Mouse (Mus musculus) hematopoietic multipotent progenitor cell, adult 10-12 weeks (in vitro differentiated cells): ENCODE measurements around the gene Rps7. TPM values are rescaled to one million over a fixed set of nuclear protein-coding genes. Genes with fewer than 3 reads are reported as not detected.

Source experiments
- polyA plus RNA-seq: library from polyadenylated mRNA; stranded (reverse); fragments of >175 nt; gene quantifications from 2 replicates; pipeline ENCODE4 v1.2.3, GENCODE M21; 2012; ENCODE audit warnings: low replicate concordance

Rps7 gene
- polyA plus RNA-seq = 125 and 180 TPM in 2 replicates

GRCm38 (mm10) chr12:28635535-28636476 lies at the start of gene Rps7:
Gene Rps7 (minus strand): TSS chr12:28635953.

GRCm38 (mm10) chr12:28675121-28675924 lies 39.6 kb upstream of the Rps7 start, which contains the start of gene Adi1:
Gene Adi1 (plus strand): TSS chr12:28675231.

GRCm38 (mm10) chr12:28649141-28650110 lies 13.7 kb upstream of the Rps7 start, which contains the start of gene Rnaseh1:
Gene Rnaseh1 (plus strand): TSS chr12:28649602.

GRCm38 (mm10) chr12:28623195-28623594 lies 12.6 kb downstream of the Rps7 start, which contains the start of gene Colec11:
Gene Colec11 (minus strand): TSS chr12:28623377.

GRCm38 (mm10) chr12:28582423-28582822 lies 53.3 kb downstream of the Rps7 start, which contains the start of gene Allc:
Gene Allc (minus strand): TSS chr12:28582523.

Other genes with a start within 250 kb of the Rps7 start
- not detected in 2 replicates for gene Dcdc2c, start 83.6 kb downstream of the Rps7 start, polyA plus RNA-seq
- not detected in 2 replicates for gene Allc, start 53.4 kb downstream of the Rps7 start, polyA plus RNA-seq
- not detected in 2 replicates for gene Colec11, start 12.6 kb downstream of the Rps7 start, polyA plus RNA-seq
- gene Rnaseh1, start 13.6 kb upstream of the Rps7 start, polyA plus RNA-seq = 10.8 and 11.8 TPM in 2 replicates
- gene Adi1, start 39.3 kb upstream of the Rps7 start, polyA plus RNA-seq = 6.2 and 10.5 TPM in 2 replicates
- gene Trappc12, start 114.5 kb upstream of the Rps7 start, polyA plus RNA-seq = 3.6 and 11.1 TPM in 2 replicates
- 12.6 and 12.7 TPM in 2 replicates for gene Eipr1, start 115.8 kb upstream of the Rps7 start, polyA plus RNA-seq